Mouse (Mus musculus) liver, adult 2 months (tissue): ENCODE measurements around the gene Tspan11. TPM values are rescaled to one million over a fixed set of nuclear protein-coding genes. Genes with fewer than 3 reads are reported as not detected.

ENCODE experiments used
- DNase-seq: peaks from one replicate; pipeline ENCODE4 v3.0.0-alpha.2; 2011; ENCODE audit warnings: low read depth, low spot score; ENCODE audit errors: extremely low read depth
- H3K27ac ChIP-seq: fragments of 200-500 bp; replicated peaks from 2 replicates; pipeline ENCODE4 v1.5.1; 2012; ENCODE audit warnings: low read depth, mild to moderate bottlenecking, control low read depth, inconsistent platforms, low read length; ENCODE audit not compliant: insufficient read depth
- H3K27me3 ChIP-seq: fragments of 200-500 bp; 2 replicates; pipeline ENCODE4 v1.6.1; 2012; ENCODE audit warnings: mild to moderate bottlenecking, moderate library complexity, low read length, inconsistent platforms; ENCODE audit not compliant: control insufficient read depth, insufficient read depth
- H3K36me3 ChIP-seq: fragments of 200-500 bp; 2 replicates; pipeline ENCODE4 v1.6.1; 2012; ENCODE audit warnings: low read length, inconsistent platforms; ENCODE audit not compliant: control insufficient read depth, insufficient read depth
- H3K4me1 ChIP-seq: fragments of 200-500 bp; 2 replicates; pipeline ENCODE4 v1.6.1; 2011; ENCODE audit warnings: low read length; ENCODE audit not compliant: control insufficient read depth, insufficient read depth
- H3K4me3 ChIP-seq: fragments of 200-500 bp; 2 replicates; pipeline ENCODE4 v1.5.1; 2011; ENCODE audit warnings: low read depth, mild to moderate bottlenecking, control low read depth, low read length, moderate library complexity; ENCODE audit not compliant: insufficient read depth
- H3K79me2 ChIP-seq: fragments of 200-500 bp; 2 replicates; pipeline ENCODE4 v1.6.1; 2012; ENCODE audit warnings: inconsistent platforms, mild to moderate bottlenecking, low read length, moderate library complexity; ENCODE audit not compliant: control insufficient read depth, insufficient read depth
- H3K9ac ChIP-seq: fragments of 200-500 bp; 2 replicates; pipeline ENCODE4 v1.6.1; 2012; ENCODE audit warnings: low read depth, mild to moderate bottlenecking, control low read depth, inconsistent platforms, low read length
- CTCF ChIP-seq: fragments of 200-500 bp; IDR thresholded peaks from 2 replicates; pipeline ENCODE4 v1.5.1; 2011; ENCODE audit warnings: low read depth, low read length, control low read depth
- POLR2A ChIP-seq: fragments of 200-500 bp; IDR thresholded peaks from 2 replicates; pipeline ENCODE4 v1.6.1; 2011; ENCODE audit warnings: low read length, control low read depth; ENCODE audit not compliant: insufficient read depth; ENCODE audit errors: extremely low read depth
- WGBS: fragments of 180-500 bp; shearing (Covaris S2); methylation state at CpG from one replicate; pipeline ENCODE4 v1.1.7; 2018; 5-methylcytosine and 5-hydroxymethylcytosine counted together
- polyA plus RNA-seq: library from polyadenylated mRNA; depleted of rRNA; stranded (reverse); fragments of >200 nt; gene quantifications from 2 replicates; pipeline ENCODE4 v1.2.3, GENCODE M21; 2012
- total RNA-seq: library from RNA; depleted of rRNA; stranded (reverse); fragments of >200 nt; gene quantifications from 2 replicates; pipeline ENCODE4 v1.2.3, GENCODE M21; 2014

The Tspan11 gene
- total and polyA plus RNA-seq, 2 experiments: under 0.01 TPM; not detected in 1

DNA sequence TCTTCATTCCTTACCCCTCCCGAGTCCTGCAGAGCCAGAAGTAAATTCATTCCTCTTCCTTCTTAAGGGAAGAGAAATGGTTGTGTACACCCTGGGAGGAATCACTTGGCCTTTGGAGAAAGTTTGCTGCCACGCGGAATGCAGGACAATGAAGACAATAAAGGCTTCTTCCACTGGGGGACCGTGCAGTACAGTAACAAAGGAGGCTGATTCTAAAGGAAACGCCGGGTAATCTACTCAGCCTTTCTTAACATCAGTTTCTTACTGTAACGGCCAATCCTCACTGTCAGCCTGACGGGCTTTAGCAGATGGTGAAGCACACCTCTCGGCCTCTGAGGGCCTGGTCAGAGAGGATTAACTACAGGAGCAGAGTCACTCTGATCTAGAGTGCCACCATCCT lies 25.4 kb upstream of the Tspan11 start:
- no peak for DNase-seq
- no peak overlapping the region for H3K9ac ChIP-seq
- WGBS: 82% methylated on average over 9 of the region's 9 CpGs

DNA sequence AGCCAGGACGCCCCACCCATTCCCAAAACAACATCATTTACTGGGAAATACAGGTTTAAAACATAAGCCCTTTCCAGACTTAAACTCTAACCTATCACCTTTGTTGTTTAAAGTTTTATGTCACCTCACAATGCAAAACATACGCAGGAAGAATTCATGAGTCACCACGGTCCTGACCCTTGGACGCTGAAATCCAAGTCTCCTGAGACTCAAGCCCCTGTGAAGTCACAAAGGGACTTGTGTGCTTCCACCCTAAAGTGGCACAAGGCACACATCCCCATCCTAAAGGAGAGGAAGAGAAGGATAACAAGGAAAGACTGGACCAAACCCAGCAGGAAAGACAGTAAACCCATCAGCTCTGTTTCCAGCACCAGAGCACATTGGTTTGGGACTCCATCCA lies 22.0 kb upstream of the Tspan11 start:
- H3K4me1 ChIP-seq: no peaks in the 10 kb centered on the region
- no peaks in the 10 kb centered on the region for H3K36me3 ChIP-seq
- no peaks in the 10 kb centered on the region for H3K27me3 ChIP-seq
- 77% methylated on average over 4 of the region's 4 CpGs for WGBS
- H3K27ac ChIP-seq: no peak overlapping the region
- no peak overlapping the region for H3K4me3 ChIP-seq
- TF ChIP-seq CTCF (no peak), POLR2A (no peak)
- no peak for DNase-seq
- H3K9ac ChIP-seq: no peak overlapping the region
- no peaks in the 10 kb centered on the region for H3K79me2 ChIP-seq

More for the DNA sequence above, 25.4 kb upstream of the Tspan11 start:
- Histone ChIP-seq H3K27me3 (no peaks in the 10 kb centered on the region), H3K36me3 (no peaks in the 10 kb centered on the region), H3K79me2 (no peaks in the 10 kb centered on the region), H3K4me3 (no peak overlapping the region), H3K4me1 (no peaks in the 10 kb centered on the region), H3K27ac (no peak overlapping the region)
- TF ChIP-seq POLR2A: no peak
- no peak for TF ChIP-seq CTCF

DNA sequence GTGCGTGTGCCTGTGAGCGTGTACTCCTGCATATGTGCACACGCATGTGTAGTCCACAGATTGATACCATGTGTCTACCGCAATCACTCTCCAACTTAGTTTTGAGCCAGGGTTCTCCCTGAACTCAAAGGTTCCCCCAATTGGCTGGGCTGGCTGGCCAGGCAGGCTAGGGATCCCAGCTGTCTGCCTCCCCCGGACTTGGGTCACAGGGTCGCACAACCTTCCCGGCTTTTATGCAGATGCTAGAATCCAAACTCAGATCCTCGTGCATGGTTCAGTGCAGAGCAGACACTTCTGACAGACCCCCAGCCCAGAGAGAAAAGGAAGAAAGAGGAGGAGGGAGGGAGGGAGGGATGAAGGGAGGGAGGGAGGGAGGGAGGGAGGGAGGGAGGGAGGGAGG lies 18.8 kb upstream of the Tspan11 start:
- no peak for DNase-seq
- Histone ChIP-seq H3K27me3 (no peaks in the 10 kb centered on the region), H3K4me1 (no peaks in the 10 kb centered on the region), H3K4me3 (no peak overlapping the region), H3K9ac (no peak overlapping the region), H3K79me2 (no peaks in the 10 kb centered on the region), H3K36me3 (no peaks in the 10 kb centered on the region), H3K27ac (no peak overlapping the region)
- 68% methylated on average over 8 of the region's 8 CpGs for WGBS
- TF ChIP-seq CTCF (no peak), POLR2A (no peak)

DNA sequence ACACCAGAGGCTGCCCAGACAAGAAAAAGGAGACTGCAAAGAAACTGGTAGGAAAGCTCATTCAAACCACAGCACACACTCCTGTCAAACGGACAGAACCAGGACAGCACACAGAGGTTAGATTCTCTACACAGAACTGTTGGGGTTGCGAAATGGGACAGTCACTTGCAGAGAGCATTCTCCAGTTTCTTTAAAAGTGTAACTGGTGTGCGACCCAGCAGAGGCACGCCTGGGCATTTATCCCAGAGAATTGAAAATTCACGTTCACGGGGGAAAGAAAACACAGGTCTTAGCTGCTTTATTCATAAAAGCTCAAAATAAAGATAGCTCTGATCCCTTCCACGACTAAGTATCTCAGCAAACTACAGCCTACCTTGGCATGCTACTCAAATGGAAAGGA lies 18.3 kb upstream of the Tspan11 start:
- TF ChIP-seq POLR2A: no peak
- TF ChIP-seq CTCF: no peak
- no peaks in the 10 kb centered on the region for H3K79me2 ChIP-seq
- no peaks in the 10 kb centered on the region for H3K36me3 ChIP-seq
- H3K27me3 ChIP-seq: no peaks in the 10 kb centered on the region
- no peak overlapping the region for H3K27ac ChIP-seq
- DNase-seq: no peak
- no peak overlapping the region for H3K9ac ChIP-seq
- no peaks in the 10 kb centered on the region for H3K4me1 ChIP-seq
- H3K4me3 ChIP-seq: no peak overlapping the region
- 63% methylated on average over 7 of the region's 7 CpGs for WGBS

DNA sequence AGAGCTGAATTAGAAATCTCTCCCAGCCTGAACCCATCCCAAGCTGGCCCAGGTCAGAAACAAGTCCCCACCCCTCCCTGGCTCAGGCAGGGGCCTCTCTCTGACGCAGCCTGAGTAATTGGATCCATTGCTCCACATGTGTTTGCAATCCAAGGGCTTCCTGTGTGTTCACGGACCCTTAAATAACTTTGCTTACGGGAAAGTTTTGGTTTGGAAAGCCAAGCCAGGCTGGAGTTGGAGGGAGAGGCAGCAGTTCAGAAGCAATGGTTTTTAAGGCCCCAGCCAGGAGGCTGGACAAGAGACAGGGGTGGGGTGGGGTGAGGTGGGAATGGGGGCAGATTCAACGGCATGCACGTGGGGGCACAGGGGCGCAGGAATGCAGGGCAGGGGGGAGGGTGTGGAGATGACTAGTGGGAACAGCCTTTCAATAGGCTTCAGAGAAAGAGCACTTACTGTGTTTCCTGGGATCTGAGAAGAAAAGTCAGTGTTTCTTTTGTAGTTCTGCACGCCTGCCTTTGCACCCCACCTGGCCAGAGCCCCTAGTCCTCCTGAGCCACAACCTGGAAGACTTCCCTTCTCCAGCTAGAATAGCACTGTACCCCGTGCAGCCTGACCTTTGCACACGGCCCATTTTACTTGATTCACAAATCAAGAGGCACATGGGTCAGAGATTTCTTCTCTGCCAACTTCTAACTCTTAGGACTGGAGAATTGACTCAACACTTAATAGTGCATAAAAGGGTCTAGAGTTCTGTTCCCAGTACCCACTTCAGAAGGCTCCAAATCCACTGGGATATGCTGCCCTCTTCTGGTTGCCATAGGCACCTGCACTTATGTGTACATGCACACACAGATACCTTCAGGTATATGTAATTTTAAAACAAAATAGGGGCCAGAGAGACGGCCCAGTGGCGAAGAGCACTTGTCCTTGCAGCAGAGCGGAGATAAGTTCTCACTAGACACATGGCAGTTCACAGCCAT lies 16.8 kb upstream of the Tspan11 start:
- Histone ChIP-seq H3K9ac (no peak overlapping the region), H3K36me3 (no peaks in the 10 kb centered on the region)

DNA sequence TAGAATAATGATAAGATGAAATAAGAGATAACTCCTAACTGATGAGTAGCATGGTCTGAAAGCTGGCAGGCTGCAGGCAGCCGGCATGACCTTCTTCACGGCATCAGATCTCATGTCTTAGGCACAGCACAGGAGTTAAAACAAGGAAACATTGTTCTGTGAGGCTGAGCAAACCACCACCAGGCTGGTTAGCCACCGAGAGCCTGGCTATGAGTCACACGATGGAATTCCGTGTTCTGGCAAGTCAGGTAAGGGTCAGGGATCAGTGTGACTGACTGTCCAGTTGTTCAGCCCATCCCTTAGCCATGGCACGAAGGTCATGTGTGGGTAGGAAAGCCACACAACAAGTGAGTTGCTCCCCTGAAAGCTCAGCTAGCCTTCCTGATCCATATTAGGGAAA lies 16.0 kb upstream of the Tspan11 start:
- H3K4me3 ChIP-seq: no peak overlapping the region
- H3K4me1 ChIP-seq: no peaks in the 10 kb centered on the region
- TF ChIP-seq CTCF: no peak
- no peaks in the 10 kb centered on the region for H3K79me2 ChIP-seq
- no peak for DNase-seq
- no peaks in the 10 kb centered on the region for H3K27me3 ChIP-seq
- no peaks in the 10 kb centered on the region for H3K36me3 ChIP-seq
- no peak overlapping the region for H3K9ac ChIP-seq
- 89% methylated on average over 6 of the region's 6 CpGs for WGBS
- H3K27ac ChIP-seq: no peak overlapping the region

More for the DNA sequence above, 16.8 kb upstream of the Tspan11 start:
- H3K27me3 ChIP-seq: no peaks in the 10 kb centered on the region
- no peak for DNase-seq
- WGBS: 81% methylated on average over 12 of the region's 12 CpGs
- no peak overlapping the region for H3K27ac ChIP-seq
- TF ChIP-seq CTCF (no peak), POLR2A (no peak)
- H3K4me3 ChIP-seq: no peak overlapping the region
- no peaks in the 10 kb centered on the region for H3K79me2 ChIP-seq
- no peaks in the 10 kb centered on the region for H3K4me1 ChIP-seq
